Comparison of ENCODE assay signal across 22 mouse cellular contexts in genomic region chr6:143368646-143369045, GRCm38 (mm10).
"Had no signal": no experiment of that assay in that cellular context is flagged by ENCODE, and none has a peak within 500 bp of the region (broad histone marks: within the 10 kb centered on the region; RNA-seq: fewer than 3 reads in every experiment).

No protein-coding gene starts in this region.

- H3K4me2 ChIP-seq: limb, embryonic 13.5 days; liver, embryonic 12.5 days; liver, embryonic 15.5 days; midbrain, embryonic 12.5 days; midbrain, embryonic 15.5 days; neural tube, embryonic 12.5 days; neural tube, embryonic 15.5 days had no signal

- H3K9me3 ChIP-seq: limb, embryonic 13.5 days; midbrain, embryonic 12.5 days; midbrain, embryonic 15.5 days; neural tube, embryonic 12.5 days; neural tube, embryonic 15.5 days had no signal

- H3K36me3 ChIP-seq: limb, embryonic 13.5 days; liver, embryonic 12.5 days; liver, embryonic 15.5 days; midbrain, embryonic 12.5 days; midbrain, embryonic 15.5 days; neural tube, embryonic 12.5 days; neural tube, embryonic 15.5 days had no signal

- H3K27ac ChIP-seq: kidney, postnatal 0 days; layer of hippocampus, adult 2 months; limb, embryonic 13.5 days; liver, embryonic 12.5 days; liver, embryonic 15.5 days; macrophage; midbrain, embryonic 15.5 days; neural tube, embryonic 12.5 days; neural tube, embryonic 15.5 days; stomach, postnatal 0 days had no signal

- DNase-seq: kidney, adult 2 months; kidney, postnatal 25 days; layer of hippocampus, adult 9-11 months; layer of hippocampus, postnatal 36 days; left cerebral cortex, postnatal 4 days; liver; right cerebral cortex, adult 18-20 months; right cerebral cortex, postnatal 14 days; right cerebral cortex, postnatal 4 days; thymus, postnatal 25 days had no signal

- H3K27me3 ChIP-seq: limb, embryonic 13.5 days; liver, embryonic 12.5 days; liver, embryonic 15.5 days; midbrain, embryonic 12.5 days; midbrain, embryonic 15.5 days; neural tube, embryonic 12.5 days; neural tube, embryonic 15.5 days had no signal

- H3K4me1 ChIP-seq: limb, embryonic 13.5 days; liver, embryonic 12.5 days; liver, embryonic 15.5 days; neural tube, embryonic 12.5 days had no signal

- H3K9ac ChIP-seq: limb, embryonic 13.5 days; liver, embryonic 12.5 days; liver, embryonic 15.5 days; midbrain, embryonic 12.5 days; midbrain, embryonic 15.5 days; neural tube, embryonic 12.5 days; neural tube, embryonic 15.5 days had no signal

- ATAC-seq: intestine, postnatal 0 days; liver, embryonic 12.5 days; midbrain, embryonic 15.5 days had no signal

- H3K4me3 ChIP-seq: layer of hippocampus, adult 2 months; limb, embryonic 13.5 days; liver, embryonic 12.5 days; liver, embryonic 15.5 days; midbrain, embryonic 12.5 days; midbrain, embryonic 15.5 days; neural tube, embryonic 12.5 days; neural tube, embryonic 15.5 days had no signal
